Mouse (Mus musculus): ENCODE measurements around the gene Amhr2. TPM values are rescaled to one million over a fixed set of nuclear protein-coding genes. Genes with fewer than 3 reads are reported as not detected.
A peak's percentile ranks its signal among the peaks of the same experiment; 100 is the strongest.

Amhr2 gene
- polyA plus RNA-seq, 1 experiment from 2014 or later: 0.97 TPM

DNA sequence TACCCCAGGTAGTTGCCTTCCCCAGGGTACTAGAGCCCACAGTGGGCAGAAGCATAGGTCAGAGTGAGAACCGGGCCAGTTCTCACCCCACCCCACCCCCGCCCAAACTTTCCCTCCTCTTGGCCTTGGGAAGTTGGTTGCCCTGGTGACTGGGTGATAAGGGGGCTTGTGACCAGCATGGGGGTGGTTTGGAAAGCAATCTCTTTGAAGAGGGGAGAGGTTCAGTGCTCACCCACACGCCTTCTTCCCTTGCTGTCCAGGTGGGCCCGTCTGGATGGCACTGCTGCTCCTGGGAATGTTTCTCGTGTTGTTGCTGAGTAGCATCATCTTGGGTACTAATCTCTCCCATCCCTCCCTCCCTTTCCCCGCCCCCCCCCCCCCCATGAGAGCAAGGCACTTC lies 1.3 kb downstream of the Amhr2 start:
- Histone ChIP-seq H3K27ac (ENCODE audit: low read depth) (no peak overlapping the region), H3K27me3 (replicated peaks; ENCODE audit: control insufficient read depth, insufficient read depth, low read length) (no peaks in the 10 kb centered on the region), H3K4me3 (ENCODE audit: low read depth, low read length) (no peak overlapping the region), H3K9ac (ENCODE audit: low read length) (no peak overlapping the region), H3K4me1 (replicated peaks; ENCODE audit: control insufficient read depth, insufficient read depth, low read length) (no peaks in the 10 kb centered on the region), H3K36me3 (ENCODE audit: control insufficient read depth, insufficient read depth, low read length) (no peaks in the 10 kb centered on the region), H3K4me2 (ENCODE audit: low read length) (no peak overlapping the region), H3K9me3 (ENCODE audit: control insufficient read depth, low read length) (no peaks in the 10 kb centered on the region)
- DNase-seq (ENCODE audit: low spot score) (no peak), ATAC-seq (replicated peaks; ENCODE audit: low FRiP score, low TSS enrichment, low read depth) (no peak)
- WGBS: 30% methylated on average over 6 of the region's 6 CpGs

DNA sequence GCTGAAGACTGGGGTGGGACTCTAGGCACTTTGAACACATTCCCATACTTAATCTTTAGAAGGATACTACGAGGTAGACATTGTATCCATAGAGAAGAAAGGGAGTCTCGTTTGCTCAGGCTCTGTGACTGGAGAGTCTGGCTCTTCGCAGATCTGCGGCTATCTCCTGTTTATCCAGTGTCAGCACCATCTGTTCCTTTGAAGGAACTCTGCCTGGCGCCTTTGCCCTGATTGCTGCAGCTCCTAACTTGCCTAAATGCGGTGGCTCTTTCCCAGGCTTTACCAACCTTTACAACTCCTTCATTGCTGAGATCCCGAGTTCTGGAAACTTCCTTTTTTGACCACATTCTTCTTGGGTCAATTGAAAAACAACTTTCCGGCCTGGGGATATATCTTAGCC lies 4.2 kb downstream of the Amhr2 start:
- 39% methylated on average over 8 of the region's 8 CpGs for WGBS
- no peak for ATAC-seq (replicated peaks; ENCODE audit: low FRiP score, low TSS enrichment, low read depth)
- H3K4me2 ChIP-seq (ENCODE audit: low read length): no peak overlapping the region

DNA sequence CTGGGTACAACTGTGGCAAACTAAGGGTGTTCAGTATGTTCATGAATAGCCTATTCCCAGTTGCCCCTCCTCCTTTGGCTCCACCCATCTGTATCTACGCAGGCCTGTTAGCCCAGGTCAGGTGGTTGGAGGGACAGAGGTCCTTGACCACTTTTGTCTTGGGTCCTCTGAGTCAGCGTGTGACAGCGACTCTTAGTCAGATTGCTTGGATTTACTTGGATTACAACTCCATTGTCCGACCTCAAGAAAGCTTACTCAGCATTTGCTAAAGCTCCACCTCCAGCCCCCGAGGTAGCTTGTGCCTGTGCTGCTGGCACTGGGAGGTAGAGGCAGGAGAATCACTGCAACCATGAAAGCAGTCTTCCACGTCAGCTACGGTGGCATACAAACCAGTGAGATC lies 5.8 kb downstream of the Amhr2 start:
- no peak overlapping the region for H3K9ac ChIP-seq (ENCODE audit: low read length)
- 32% methylated on average over 7 of the region's 7 CpGs for whole genome bisulfite sequencing
- no peak overlapping the region for H3K27ac ChIP-seq (ENCODE audit: low read depth)
- ATAC-seq (replicated peaks; ENCODE audit: low FRiP score, low TSS enrichment, low read depth) (0 out of 2 replicates have a peak, but pooled peaks have one; percentile 34), DNase-seq (ENCODE audit: low spot score) (no peak)
- H3K4me1 ChIP-seq (replicated peaks; ENCODE audit: control insufficient read depth, insufficient read depth, low read length): no peaks in the 10 kb centered on the region
- H3K27me3 ChIP-seq (replicated peaks; ENCODE audit: control insufficient read depth, insufficient read depth, low read length): no peaks in the 10 kb centered on the region
- H3K4me3 ChIP-seq (ENCODE audit: low read depth, low read length): no peak overlapping the region
- no peaks in the 10 kb centered on the region for H3K36me3 ChIP-seq (ENCODE audit: control insufficient read depth, insufficient read depth, low read length)
- H3K9me3 ChIP-seq (ENCODE audit: control insufficient read depth, low read length): no peaks in the 10 kb centered on the region
- H3K4me2 ChIP-seq (ENCODE audit: low read length): no peak overlapping the region

More for the DNA sequence above, 4.2 kb downstream of the Amhr2 start:
- no peaks in the 10 kb centered on the region for H3K27me3 ChIP-seq (replicated peaks; ENCODE audit: control insufficient read depth, insufficient read depth, low read length)
- H3K4me3 ChIP-seq (ENCODE audit: low read depth, low read length): no peak overlapping the region
- no peaks in the 10 kb centered on the region for H3K9me3 ChIP-seq (ENCODE audit: control insufficient read depth, low read length)
- H3K27ac ChIP-seq (ENCODE audit: low read depth): no peak overlapping the region
- H3K36me3 ChIP-seq (ENCODE audit: control insufficient read depth, insufficient read depth, low read length): no peaks in the 10 kb centered on the region
- H3K4me1 ChIP-seq (replicated peaks; ENCODE audit: control insufficient read depth, insufficient read depth, low read length): no peaks in the 10 kb centered on the region
- no peak for DNase-seq (ENCODE audit: low spot score)
- H3K9ac ChIP-seq (ENCODE audit: low read length): no peak overlapping the region

DNA sequence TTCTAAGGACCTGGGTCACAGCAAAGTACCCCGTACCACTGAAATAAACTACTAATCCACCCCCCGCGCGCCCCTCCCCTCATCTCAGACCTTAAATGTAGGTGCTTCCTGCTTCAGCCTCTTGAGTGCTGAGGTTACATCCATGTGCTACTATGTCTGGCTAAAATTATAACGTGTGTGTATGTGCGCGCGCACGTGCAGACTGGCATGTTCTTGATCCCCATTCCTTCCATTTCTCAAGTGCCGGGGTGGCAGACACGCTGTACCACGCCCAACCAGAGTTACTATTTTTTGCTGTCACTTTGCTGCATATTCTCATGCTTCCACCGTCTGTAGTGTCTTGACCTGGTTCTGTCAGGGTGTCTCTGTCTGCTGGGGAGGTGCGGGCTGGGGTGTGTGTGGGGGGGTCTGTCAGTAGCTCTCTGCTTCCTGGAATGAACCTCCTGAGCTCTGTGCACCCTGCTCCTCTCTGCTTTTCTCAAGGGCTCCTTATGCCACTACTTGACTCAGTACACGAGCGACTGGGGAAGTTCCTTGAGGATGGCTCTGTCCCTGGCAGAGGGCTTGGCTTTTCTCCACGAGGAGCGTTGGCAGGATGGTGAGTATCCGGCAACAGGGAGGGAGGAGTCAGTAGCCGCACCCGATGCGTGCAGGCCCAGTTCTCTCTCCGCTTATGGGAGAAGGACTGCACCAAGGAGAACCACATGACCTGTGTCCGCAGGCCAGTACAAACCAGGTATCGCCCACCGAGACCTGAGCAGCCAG lies 6.7 kb downstream of the Amhr2 start:
- ATAC-seq (replicated peaks; ENCODE audit: low FRiP score, low TSS enrichment, low read depth) (no peak), DNase-seq (ENCODE audit: low spot score) (no peak)
- Histone ChIP-seq H3K4me1 (replicated peaks; ENCODE audit: control insufficient read depth, insufficient read depth, low read length) (no peaks in the 10 kb centered on the region), H3K27me3 (replicated peaks; ENCODE audit: control insufficient read depth, insufficient read depth, low read length) (no peaks in the 10 kb centered on the region), H3K27ac (ENCODE audit: low read depth) (no peak overlapping the region), H3K4me3 (ENCODE audit: low read depth, low read length) (no peak overlapping the region), H3K36me3 (ENCODE audit: control insufficient read depth, insufficient read depth, low read length) (no peaks in the 10 kb centered on the region), H3K9me3 (ENCODE audit: control insufficient read depth, low read length) (no peaks in the 10 kb centered on the region), H3K9ac (ENCODE audit: low read length) (no peak overlapping the region), H3K4me2 (ENCODE audit: low read length) (no peak overlapping the region)
- WGBS: 79% methylated on average over 26 of the region's 26 CpGs

DNA sequence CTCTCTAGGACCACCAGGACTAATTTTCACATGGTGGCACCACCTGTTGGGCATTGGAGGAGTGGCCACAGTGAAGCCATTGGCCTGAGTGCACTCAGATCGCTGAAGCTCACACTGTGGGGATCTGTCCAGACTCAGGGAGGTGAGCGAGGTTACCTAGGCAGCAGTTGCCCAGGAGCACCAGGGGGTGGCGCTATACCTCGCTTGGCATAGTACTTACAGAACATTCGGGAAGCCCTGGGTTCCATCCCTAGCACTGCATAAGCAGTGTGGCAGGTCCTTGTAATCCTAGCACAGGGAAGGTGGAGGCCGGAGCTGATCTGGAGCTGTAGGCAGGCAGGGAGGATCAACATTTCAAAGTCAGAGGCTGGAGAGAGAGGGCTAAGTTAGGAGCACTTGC lies 10.8 kb downstream of the Amhr2 start:
- H3K4me2 ChIP-seq (ENCODE audit: low read length): no peak overlapping the region
- H3K27ac ChIP-seq (ENCODE audit: low read depth): no peak overlapping the region
- H3K4me3 ChIP-seq (ENCODE audit: low read depth, low read length): no peak overlapping the region
- H3K27me3 ChIP-seq (replicated peaks; ENCODE audit: control insufficient read depth, insufficient read depth, low read length): no peaks in the 10 kb centered on the region
- DNase-seq (ENCODE audit: low spot score) (no peak), ATAC-seq (replicated peaks; ENCODE audit: low FRiP score, low TSS enrichment, low read depth) (no peak)
- H3K9ac ChIP-seq (ENCODE audit: low read length): no peak overlapping the region
- 38% methylated on average over 6 of the region's 6 CpGs for whole genome bisulfite sequencing
- no peaks in the 10 kb centered on the region; the same call in 1 of the 2 replicates for H3K4me1 ChIP-seq (replicated peaks; ENCODE audit: control insufficient read depth, insufficient read depth, low read length)
- no peaks in the 10 kb centered on the region for H3K36me3 ChIP-seq (ENCODE audit: control insufficient read depth, insufficient read depth, low read length)
- H3K9me3 ChIP-seq (ENCODE audit: control insufficient read depth, low read length): no peaks in the 10 kb centered on the region

DNA sequence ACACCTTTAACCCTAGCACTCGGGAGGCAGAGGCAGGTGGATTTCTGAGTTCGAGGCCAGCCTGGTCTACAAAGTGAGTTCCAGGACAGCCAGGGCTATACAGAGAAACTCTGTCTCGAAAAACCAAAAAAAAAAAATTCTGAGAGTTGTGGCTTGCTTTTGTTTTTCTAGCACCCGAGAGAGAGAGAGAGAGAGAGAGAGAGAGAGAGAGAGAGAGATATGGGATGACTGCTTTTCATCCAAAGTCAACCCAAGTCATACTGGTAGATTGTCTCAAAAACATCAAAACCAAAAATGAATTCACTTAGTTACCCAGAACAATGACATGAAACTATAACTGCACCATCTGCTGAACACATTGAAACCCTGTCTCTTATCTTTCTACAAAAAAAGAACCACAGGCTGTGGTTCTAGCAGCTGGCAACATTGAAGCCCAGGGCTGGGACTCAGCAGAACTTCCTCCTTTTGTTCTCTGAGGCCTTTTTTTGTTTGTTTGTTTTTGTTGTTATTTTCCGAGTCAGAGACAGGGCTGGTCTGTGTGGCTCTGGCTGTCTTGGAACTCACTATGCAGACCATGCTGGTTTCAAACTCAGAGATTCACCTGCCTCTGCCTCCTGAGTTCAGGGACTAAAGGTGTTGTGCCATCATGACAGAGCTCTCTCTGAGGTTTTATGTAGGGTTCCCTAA lies 13.0 kb downstream of the Amhr2 start:
- H3K9ac ChIP-seq (ENCODE audit: low read length): no peak overlapping the region
- H3K9me3 ChIP-seq (ENCODE audit: control insufficient read depth, low read length): no peaks in the 10 kb centered on the region
- no peaks in the 10 kb centered on the region; the same call in 1 of the 2 replicates for H3K4me1 ChIP-seq (replicated peaks; ENCODE audit: control insufficient read depth, insufficient read depth, low read length)
- H3K27me3 ChIP-seq (replicated peaks; ENCODE audit: control insufficient read depth, insufficient read depth, low read length): no peaks in the 10 kb centered on the region
- H3K27ac ChIP-seq (ENCODE audit: low read depth): no peak overlapping the region
- H3K4me2 ChIP-seq (ENCODE audit: low read length): peak overlapping the region; percentile 53
- H3K36me3 ChIP-seq (ENCODE audit: control insufficient read depth, insufficient read depth, low read length): no peaks in the 10 kb centered on the region
- H3K4me3 ChIP-seq (ENCODE audit: low read depth, low read length): 0 out of 2 replicates have a peak overlapping the region, but pooled peaks have one; percentile 39
- DNase-seq (ENCODE audit: low spot score) (no peak), ATAC-seq (replicated peaks; ENCODE audit: low FRiP score, low TSS enrichment, low read depth) (no peak)
- WGBS: 71% methylated on average over 5 of the region's 5 CpGs

DNA sequence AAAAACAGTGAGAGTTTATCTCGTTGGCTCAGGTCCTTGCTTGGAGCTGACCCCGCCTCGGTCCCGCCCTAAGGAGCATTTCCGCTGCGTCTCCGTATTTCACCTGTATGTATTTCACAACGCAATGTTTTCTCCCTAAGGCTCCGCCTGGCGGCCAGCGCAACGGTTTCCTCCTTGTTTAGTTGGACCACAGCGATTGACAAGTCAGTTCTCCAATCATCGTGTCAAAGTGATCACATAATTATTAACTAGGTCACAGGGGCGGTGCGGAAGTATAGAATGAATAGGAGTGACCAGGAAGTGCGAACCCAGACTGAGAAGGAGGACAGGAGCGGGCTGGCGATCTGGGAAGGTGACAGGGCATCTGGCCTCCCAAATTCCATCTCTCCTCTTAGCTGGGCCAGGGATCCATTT lies 13.7 kb downstream of the Amhr2 start, which contains the start of gene Prr13:
Gene Prr13, plus strand, starts transcription at position 125 of the 414 bp plus-strand sequence.
- Histone ChIP-seq H3K36me3 (ENCODE audit: control insufficient read depth, insufficient read depth, low read length) (no peaks in the 10 kb centered on the region), H3K27ac (ENCODE audit: low read depth) (no peak within 1 kb of the TSS), H3K27me3 (replicated peaks; ENCODE audit: control insufficient read depth, insufficient read depth, low read length) (no peaks in the 10 kb centered on the region), H3K4me1 (replicated peaks; ENCODE audit: control insufficient read depth, insufficient read depth, low read length) (no peaks in the 10 kb centered on the region; the same call in 1 of the 2 replicates), H3K4me2 (ENCODE audit: low read length) (peak within 1 kb of the TSS; percentile 53), H3K4me3 (ENCODE audit: low read depth, low read length) (peak within 1 kb of the TSS; percentile 39), H3K9me3 (ENCODE audit: control insufficient read depth, low read length) (no peaks in the 10 kb centered on the region), H3K9ac (ENCODE audit: low read length) (peak within 1 kb of the TSS; percentile 37)
- peak; percentile 80 for ATAC-seq (replicated peaks; ENCODE audit: low FRiP score, low TSS enrichment, low read depth)
- peak; percentile 92 for DNase-seq (ENCODE audit: low spot score)
- WGBS: under 1% methylated on average over 19 of the region's 19 CpGs

DNA sequence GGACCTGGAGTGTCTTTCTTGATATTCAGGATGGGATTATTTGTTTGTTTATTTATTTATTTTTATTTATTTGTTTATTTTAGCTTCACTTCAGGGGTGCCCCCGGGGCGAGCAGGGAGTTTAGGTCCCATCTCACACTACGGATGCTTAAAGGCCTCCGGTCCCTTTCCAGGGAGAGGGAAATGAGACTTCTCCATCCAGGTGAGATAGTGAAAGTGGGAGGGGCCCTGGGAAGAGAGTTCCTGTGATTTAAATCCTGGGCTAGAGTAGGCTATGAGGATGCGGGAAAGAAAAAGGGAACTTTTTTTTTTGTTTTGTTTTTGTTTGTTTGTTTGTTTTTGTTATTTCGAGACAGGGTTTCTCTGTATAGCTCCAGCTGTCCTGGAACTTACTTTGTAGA lies 14.2 kb downstream of the Amhr2 start:
- ATAC-seq (replicated peaks; ENCODE audit: low FRiP score, low TSS enrichment, low read depth): 0 out of 2 replicates have a peak, but pooled peaks have one; percentile 15
- WGBS: 30% methylated on average over 6 of the region's 6 CpGs
- no peaks in the 10 kb centered on the region for H3K27me3 ChIP-seq (replicated peaks; ENCODE audit: control insufficient read depth, insufficient read depth, low read length)
- H3K9me3 ChIP-seq (ENCODE audit: control insufficient read depth, low read length): no peaks in the 10 kb centered on the region
- no peaks in the 10 kb centered on the region for H3K36me3 ChIP-seq (ENCODE audit: control insufficient read depth, insufficient read depth, low read length)
- H3K4me1 ChIP-seq (replicated peaks; ENCODE audit: control insufficient read depth, insufficient read depth, low read length): no peaks in the 10 kb centered on the region; the same call in 1 of the 2 replicates
- peak overlapping the region; percentile 53 for H3K4me2 ChIP-seq (ENCODE audit: low read length)
- peak overlapping the region; percentile 39 for H3K4me3 ChIP-seq (ENCODE audit: low read depth, low read length)
- peak overlapping the region; percentile 37 for H3K9ac ChIP-seq (ENCODE audit: low read length)
- no peak for DNase-seq (ENCODE audit: low spot score)
- no peak overlapping the region for H3K27ac ChIP-seq (ENCODE audit: low read depth)
